Mouse (Mus musculus) ovary, postnatal 10 days (tissue): ENCODE results near the gene E130309D02Rik.

ENCODE experiments used
- DNase-seq: peaks from one replicate; pipeline ENCODE4 v3.0.0; 2022; ENCODE audit warnings: low spot score

The E130309D02Rik gene

GRCm38 (mm10) chr5:143309916-143310315 lies 5.2 kb downstream of the E130309D02Rik start:
- no peak for DNase-seq

- no peak for DNase-seq
These were observed 6.3 kb downstream of the E130309D02Rik start for GRCm38 (mm10) chr5:143308825-143309224.

GRCm38 (mm10) chr5:143304251-143304650 lies 10.9 kb downstream of the E130309D02Rik start:
- DNase-seq = no peak

- no peak for DNase-seq
These were observed 13.9 kb downstream of the E130309D02Rik start for GRCm38 (mm10) chr5:143301296-143301695.

- no peak for DNase-seq
These were observed 15.5 kb downstream of the E130309D02Rik start for GRCm38 (mm10) chr5:143299686-143300085.

GRCm38 (mm10) chr5:143298391-143298790 lies 16.8 kb downstream of the E130309D02Rik start:
- no peak for DNase-seq

- no peak for DNase-seq
These were observed 17.2 kb downstream of the E130309D02Rik start for GRCm38 (mm10) chr5:143297986-143298385.

- DNase-seq = no peak
These were observed 19.8 kb downstream of the E130309D02Rik start for GRCm38 (mm10) chr5:143295330-143295729.

GRCm38 (mm10) chr5:143294862-143295261 lies 20.3 kb downstream of the E130309D02Rik start:
- no peak for DNase-seq

- no peak for DNase-seq
These were observed 21.8 kb downstream of the E130309D02Rik start, which contains the start of gene Zfp853 for GRCm38 (mm10) chr5:143293404-143293803. Gene Zfp853, minus strand, starts transcription at chr5:143293623.

- no peak for DNase-seq
These were observed 22.3 kb downstream of the E130309D02Rik start for GRCm38 (mm10) chr5:143292879-143293278.

GRCm38 (mm10) chr5:143289299-143289698 lies 25.9 kb downstream of the E130309D02Rik start:
- no peak for DNase-seq

- DNase-seq = no peak
These were observed 26.7 kb downstream of the E130309D02Rik start for GRCm38 (mm10) chr5:143288378-143288911.

- DNase-seq = no peak
These were observed 27.3 kb downstream of the E130309D02Rik start for GRCm38 (mm10) chr5:143287774-143288328.

- no peak for DNase-seq
These were observed 30.4 kb downstream of the E130309D02Rik start for GRCm38 (mm10) chr5:143284762-143285161.

- no peak for DNase-seq
These were observed 35.9 kb downstream of the E130309D02Rik start for GRCm38 (mm10) chr5:143279247-143279646.

GRCm38 (mm10) chr5:143275761-143276160 lies 39.4 kb downstream of the E130309D02Rik start:
- no peak for DNase-seq

- no peak for DNase-seq
These were observed 42.4 kb downstream of the E130309D02Rik start for GRCm38 (mm10) chr5:143272540-143273330.

GRCm38 (mm10) chr5:143272108-143272507 lies 43.1 kb downstream of the E130309D02Rik start:
- no peak for DNase-seq

- no peak for DNase-seq
These were observed 43.5 kb downstream of the E130309D02Rik start for GRCm38 (mm10) chr5:143271642-143272041.

- DNase-seq = no peak
These were observed 45.0 kb downstream of the E130309D02Rik start for GRCm38 (mm10) chr5:143270151-143270519.

GRCm38 (mm10) chr5:143269363-143270150 lies 45.6 kb downstream of the E130309D02Rik start, which contains the start of gene Zfp316:
Gene Zfp316, minus strand, starts transcription at chr5:143270022.
- peak; percentile 34 for DNase-seq
